Mouse (Mus musculus): ENCODE results near the gene Pomp. TPM values are rescaled to one million over a fixed set of nuclear protein-coding genes. Genes with fewer than 3 reads are reported as not detected.

Pomp gene
- total and polyA plus RNA-seq, 2 experiments from 2014 or later: 287 to 545 TPM

DNA sequence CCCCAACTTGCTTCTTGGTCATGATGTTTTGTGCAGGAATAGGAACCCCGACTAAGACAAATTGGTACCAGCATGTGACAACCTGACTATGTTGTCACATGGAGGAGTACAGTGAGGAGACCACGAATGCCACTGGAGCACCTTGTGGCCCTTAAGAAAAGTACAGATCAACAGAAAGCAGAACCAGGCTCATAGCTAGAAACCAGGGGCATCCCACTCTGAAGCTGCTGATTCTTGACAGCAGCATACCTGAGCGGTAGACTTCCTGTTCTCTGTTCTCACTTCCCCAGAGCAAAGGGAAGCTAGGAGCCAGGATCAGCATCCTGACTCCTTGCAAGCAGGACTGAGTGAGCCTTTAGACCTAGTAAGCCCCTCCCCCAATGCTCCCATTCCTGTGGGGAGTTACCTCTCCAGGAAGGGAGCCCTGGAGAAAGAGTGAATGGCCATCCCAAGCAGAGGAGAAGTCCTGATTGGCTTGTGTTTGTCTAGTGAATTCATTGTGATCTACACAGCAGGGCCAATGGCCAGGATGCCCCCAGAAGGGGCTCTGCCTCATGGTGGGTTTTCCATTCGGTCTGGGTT, 38.8 kb downstream of the Pomp start:
- 64% methylated on average over 4 of the region's 4 CpGs for WGBS
- H3K9ac ChIP-seq (replicated peaks; ENCODE audit: low read length, poor library complexity, severe bottlenecking): no peak overlapping the region
- no peak for DNase-seq (ENCODE audit: low spot score)
- no peaks in the 10 kb centered on the region for H3K36me3 ChIP-seq (ENCODE audit: insufficient read depth, low read length)
- no peaks in the 10 kb centered on the region for H3K9me3 ChIP-seq (ENCODE audit: low read length)
- no peaks in the 10 kb centered on the region for H3K4me1 ChIP-seq (ENCODE audit: insufficient read depth, low read length)
- TF ChIP-seq CTCF (IDR thresholded peaks at IDR 0.05): no peak
- no peak overlapping the region for H3K27ac ChIP-seq (ENCODE audit: low read depth, low read length)
- no peak for ATAC-seq (ENCODE audit: low FRiP score)
- no peak overlapping the region for H3K4me2 ChIP-seq (ENCODE audit: low read depth, low read length, poor library complexity, severe bottlenecking)
- H3K27me3 ChIP-seq (ENCODE audit: insufficient read depth, low read length): no peaks in the 10 kb centered on the region
- H3K4me3 ChIP-seq (ENCODE audit: low read depth, low read length): no peak overlapping the region

DNA sequence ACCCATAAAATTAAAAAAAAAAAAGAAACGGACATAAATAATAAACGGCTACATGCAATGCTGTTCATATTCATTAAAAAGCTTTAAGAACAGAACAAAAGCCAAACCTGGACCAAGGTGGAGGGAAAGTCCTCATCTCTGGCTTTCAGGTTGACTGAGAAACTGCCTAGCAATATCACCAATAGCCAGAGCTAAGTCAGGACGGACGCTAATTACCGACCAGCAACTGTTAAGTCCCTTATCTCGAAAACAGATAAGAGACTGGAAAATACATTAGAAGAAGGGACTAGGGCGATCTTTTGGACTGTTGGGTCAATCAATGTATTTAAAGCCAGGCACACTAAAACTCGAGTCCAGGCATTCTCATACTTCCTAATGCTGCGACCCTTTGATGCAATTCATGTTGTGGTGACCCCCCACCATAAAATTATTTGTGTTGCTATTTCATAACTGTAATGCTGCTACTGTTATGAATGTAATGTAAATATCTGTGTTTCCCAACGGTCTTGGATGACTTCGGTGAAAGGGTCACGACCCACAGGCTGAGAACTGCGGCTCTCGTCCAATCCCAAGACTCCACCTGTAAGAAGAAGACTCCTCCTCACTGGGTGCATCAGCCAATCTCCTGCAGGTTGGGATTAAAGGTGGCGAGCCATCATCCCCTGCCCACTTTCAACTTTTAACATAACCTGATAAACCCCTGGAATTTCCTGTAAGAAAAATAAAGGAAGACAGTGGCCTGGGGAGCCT, 41.9 kb downstream of the Pomp start:
- Histone ChIP-seq H3K9ac (replicated peaks; ENCODE audit: low read length, poor library complexity, severe bottlenecking) (no peak overlapping the region), H3K36me3 (ENCODE audit: insufficient read depth, low read length) (no peaks in the 10 kb centered on the region), H3K4me2 (ENCODE audit: low read depth, low read length, poor library complexity, severe bottlenecking) (no peak overlapping the region), H3K4me1 (ENCODE audit: insufficient read depth, low read length) (no peaks in the 10 kb centered on the region), H3K27ac (ENCODE audit: low read depth, low read length) (no peak overlapping the region), H3K27me3 (ENCODE audit: insufficient read depth, low read length) (no peaks in the 10 kb centered on the region), H3K4me3 (ENCODE audit: low read depth, low read length) (no peak overlapping the region), H3K9me3 (ENCODE audit: low read length) (no peaks in the 10 kb centered on the region)
- 91% methylated on average over 15 of the region's 15 CpGs for WGBS
- DNase-seq (ENCODE audit: low spot score) (no peak), ATAC-seq (ENCODE audit: low FRiP score) (no peak)
- TF ChIP-seq CTCF (IDR thresholded peaks at IDR 0.05): no peak

DNA sequence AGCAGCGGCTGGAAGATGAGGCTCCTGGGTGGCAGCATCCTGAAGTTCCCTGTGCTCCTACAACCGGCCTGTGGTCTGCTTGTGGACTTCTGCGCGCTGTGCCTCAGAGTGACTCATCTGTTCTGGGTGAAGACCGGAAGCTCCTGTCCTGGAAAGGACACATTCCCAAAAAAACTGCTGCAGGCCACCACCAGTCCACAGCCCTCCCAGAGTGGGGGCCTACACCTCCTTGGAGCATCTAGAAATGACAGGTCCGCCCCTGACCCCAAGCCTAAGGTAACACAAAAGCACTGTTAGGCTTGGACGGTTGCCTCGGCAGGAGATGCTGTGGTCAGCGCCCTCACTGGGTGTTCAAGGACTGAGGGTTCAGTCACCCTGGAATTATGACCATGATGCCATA, 42.9 kb downstream of the Pomp start:
- WGBS: 89% methylated on average over 9 of the region's 9 CpGs
- no peak overlapping the region for H3K27ac ChIP-seq (ENCODE audit: low read depth, low read length)
- H3K4me3 ChIP-seq (ENCODE audit: low read depth, low read length): no peak overlapping the region
- no peaks in the 10 kb centered on the region for H3K4me1 ChIP-seq (ENCODE audit: insufficient read depth, low read length)
- no peak overlapping the region for H3K9ac ChIP-seq (replicated peaks; ENCODE audit: low read length, poor library complexity, severe bottlenecking)
- no peak for ATAC-seq (ENCODE audit: low FRiP score)
- TF ChIP-seq CTCF (IDR thresholded peaks at IDR 0.05): no peak
- H3K27me3 ChIP-seq (ENCODE audit: insufficient read depth, low read length): no peaks in the 10 kb centered on the region
- DNase-seq (ENCODE audit: low spot score): no peak
- H3K36me3 ChIP-seq (ENCODE audit: insufficient read depth, low read length): no peaks in the 10 kb centered on the region
- no peak overlapping the region for H3K4me2 ChIP-seq (ENCODE audit: low read depth, low read length, poor library complexity, severe bottlenecking)
- H3K9me3 ChIP-seq (ENCODE audit: low read length): no peaks in the 10 kb centered on the region

DNA sequence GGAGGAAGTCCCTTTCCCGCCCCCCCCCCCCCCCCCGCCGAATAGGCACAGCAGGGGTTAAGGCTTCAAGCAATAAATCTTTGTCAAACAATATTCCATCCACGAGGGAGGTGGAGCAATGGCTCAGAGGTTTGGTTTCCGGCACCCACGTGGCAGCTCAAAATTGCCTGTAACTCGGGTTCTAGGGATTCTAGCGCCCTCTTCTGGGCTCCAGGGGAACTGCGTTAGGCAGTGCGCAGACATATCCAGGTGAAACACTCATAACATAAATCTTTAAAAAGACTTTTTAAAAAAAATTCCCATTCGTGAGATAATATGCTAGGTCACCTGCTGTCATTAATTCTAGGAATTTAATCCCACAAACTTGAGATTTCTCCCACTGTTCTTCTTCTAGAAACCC, 46.9 kb downstream of the Pomp start:
- Histone ChIP-seq H3K4me1 (ENCODE audit: insufficient read depth, low read length) (no peaks in the 10 kb centered on the region), H3K36me3 (ENCODE audit: insufficient read depth, low read length) (no peaks in the 10 kb centered on the region), H3K9ac (replicated peaks; ENCODE audit: low read length, poor library complexity, severe bottlenecking) (no peak overlapping the region), H3K9me3 (ENCODE audit: low read length) (no peaks in the 10 kb centered on the region), H3K27me3 (ENCODE audit: insufficient read depth, low read length) (no peaks in the 10 kb centered on the region), H3K4me3 (ENCODE audit: low read depth, low read length) (no peak overlapping the region), H3K27ac (ENCODE audit: low read depth, low read length) (no peak overlapping the region), H3K4me2 (ENCODE audit: low read depth, low read length, poor library complexity, severe bottlenecking) (no peak overlapping the region)
- no peak for ATAC-seq (ENCODE audit: low FRiP score)
- no peak for TF ChIP-seq CTCF (IDR thresholded peaks at IDR 0.05)
- WGBS: 64% methylated on average over 9 of the region's 11 CpGs
- no peak for DNase-seq (ENCODE audit: low spot score)

DNA sequence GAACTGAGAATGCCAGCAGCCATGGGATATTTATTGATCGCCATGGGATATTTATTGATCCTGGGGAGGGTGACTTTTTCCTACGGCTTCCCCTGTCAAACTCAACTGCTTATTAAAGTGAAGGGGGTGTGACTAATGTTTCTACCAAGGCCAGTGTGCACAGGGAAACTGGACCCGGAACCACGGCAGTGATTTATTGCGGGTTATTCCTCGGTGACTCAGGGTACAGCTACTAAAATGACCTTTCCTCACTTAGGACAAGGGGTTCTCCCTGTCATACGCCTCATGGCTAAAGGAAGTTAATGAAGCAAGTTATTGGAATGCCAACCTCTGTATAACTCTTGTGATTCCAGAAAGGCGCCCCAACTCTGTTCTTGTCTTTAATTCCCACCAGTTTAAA, 47.6 kb downstream of the Pomp start:
- Histone ChIP-seq H3K9me3 (ENCODE audit: low read length) (no peaks in the 10 kb centered on the region), H3K4me1 (ENCODE audit: insufficient read depth, low read length) (no peaks in the 10 kb centered on the region), H3K4me2 (ENCODE audit: low read depth, low read length, poor library complexity, severe bottlenecking) (no peak overlapping the region), H3K4me3 (ENCODE audit: low read depth, low read length) (no peak overlapping the region), H3K36me3 (ENCODE audit: insufficient read depth, low read length) (no peaks in the 10 kb centered on the region), H3K27ac (ENCODE audit: low read depth, low read length) (no peak overlapping the region), H3K9ac (replicated peaks; ENCODE audit: low read length, poor library complexity, severe bottlenecking) (no peak overlapping the region), H3K27me3 (ENCODE audit: insufficient read depth, low read length) (no peaks in the 10 kb centered on the region)
- TF ChIP-seq CTCF (IDR thresholded peaks at IDR 0.05): no peak
- DNase-seq (ENCODE audit: low spot score) (no peak), ATAC-seq (ENCODE audit: low FRiP score) (no peak)
- 92% methylated on average over 8 of the region's 8 CpGs for WGBS

DNA sequence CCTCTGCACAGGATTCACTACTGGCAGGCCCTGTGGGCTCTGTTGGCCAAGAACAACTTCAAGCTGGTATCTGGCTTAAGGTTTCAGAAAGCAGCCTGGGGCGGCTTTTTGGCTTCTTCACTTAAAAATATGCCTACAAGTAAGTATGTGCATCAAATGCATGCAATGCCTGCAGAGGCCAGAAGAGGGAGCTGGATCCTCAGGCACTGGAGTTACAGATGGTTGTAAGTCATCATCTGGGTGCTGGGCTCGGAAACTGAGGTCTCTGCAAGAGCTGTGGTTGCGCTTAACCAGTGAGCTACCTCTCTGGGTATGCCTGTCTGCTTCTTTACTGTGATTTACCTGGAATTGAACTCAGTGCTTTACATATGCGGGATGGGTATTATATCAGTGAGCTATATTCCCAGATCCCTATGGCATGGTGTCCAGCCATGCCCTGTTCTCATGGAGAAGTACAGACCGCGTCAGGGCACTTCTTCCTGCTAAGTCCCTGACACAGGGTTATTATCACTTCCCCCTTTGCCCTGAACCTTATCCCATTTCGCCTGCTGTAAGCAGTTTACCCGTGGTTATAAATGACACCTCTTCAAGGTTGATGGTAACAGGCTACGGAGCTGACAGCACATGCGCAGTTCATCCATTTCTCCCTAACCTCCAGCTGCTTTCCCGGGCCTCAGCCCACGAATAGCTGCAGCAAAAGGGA, 50.7 kb downstream of the Pomp start:
- Histone ChIP-seq H3K27me3 (ENCODE audit: insufficient read depth, low read length) (no peaks in the 10 kb centered on the region), H3K4me1 (ENCODE audit: insufficient read depth, low read length) (no peaks in the 10 kb centered on the region), H3K4me2 (ENCODE audit: low read depth, low read length, poor library complexity, severe bottlenecking) (no peak overlapping the region), H3K4me3 (ENCODE audit: low read depth, low read length) (no peak overlapping the region), H3K27ac (ENCODE audit: low read depth, low read length) (no peak overlapping the region), H3K36me3 (ENCODE audit: insufficient read depth, low read length) (no peaks in the 10 kb centered on the region), H3K9ac (replicated peaks; ENCODE audit: low read length, poor library complexity, severe bottlenecking) (no peak overlapping the region), H3K9me3 (ENCODE audit: low read length) (no peaks in the 10 kb centered on the region)
- ATAC-seq (ENCODE audit: low FRiP score): no peak
- WGBS: 88% methylated on average over 12 of the region's 12 CpGs
- DNase-seq (ENCODE audit: low spot score): no peak
- TF ChIP-seq CTCF (IDR thresholded peaks at IDR 0.05): peak; percentile 40
